Mouse (Mus musculus): ENCODE measurements at regions not wholly inside any gene's neighbourhood (a gene's known extent, or its start where the extent isn't known, plus 50 kb on each side); places are given as distances from the start of the nearest gene placed in this dataset.

GRCm38 (mm10) chr12:46399653-46399975 is 419.1 kb downstream of the Nova1 start:
- TF ChIP-seq CTCF (IDR thresholded peaks at IDR 0.05; ENCODE audit: borderline replicate concordance, insufficient read depth, low read length) (no peak), POLR2A (IDR thresholded peaks at IDR 0.05; ENCODE audit: low read depth, low read length) (no peak)
